Mouse (Mus musculus) ovary, postnatal 36 days (tissue): Measurements from ENCODE around the gene Tango2.
A peak's percentile ranks its signal among the peaks of the same experiment; 100 is the strongest.
"Not testable (repeated sequence)": the region's sequence is repeated elsewhere in the genome, so short reads cannot be mapped to it uniquely, and the experiment has no call there.

Source experiments
- DNase-seq: peaks from one replicate; pipeline ENCODE4 v3.0.0; 2022; ENCODE audit warnings: low spot score, mixed read lengths

Tango2 gene

GRCm38 (mm10) chr16:18342650-18343570 lies 5.0 kb downstream of the Tango2 start:
- DNase-seq, result no peak

GRCm38 (mm10) chr16:18342076-18342475 lies 5.8 kb downstream of the Tango2 start:
- DNase-seq, result no peak

GRCm38 (mm10) chr16:18341605-18342004 lies 6.3 kb downstream of the Tango2 start:
- no peak for DNase-seq

- DNase-seq, result peak; percentile 31
Measured at GRCm38 (mm10) chr16:18339866-18340265, 8.0 kb downstream of the Tango2 start.

- no peak for DNase-seq
Measured at GRCm38 (mm10) chr16:18337261-18337660, 10.6 kb downstream of the Tango2 start.

- DNase-seq, result no peak
Measured at GRCm38 (mm10) chr16:18335981-18336380, 11.9 kb downstream of the Tango2 start.

- peak; percentile 30 for DNase-seq
Measured at GRCm38 (mm10) chr16:18333976-18334375, 13.9 kb downstream of the Tango2 start.

GRCm38 (mm10) chr16:18328524-18328923 lies 19.4 kb downstream of the Tango2 start:
- no peak for DNase-seq

GRCm38 (mm10) chr16:18327936-18328335 lies 20.0 kb downstream of the Tango2 start:
- no peak for DNase-seq

- DNase-seq, result no peak
Measured at GRCm38 (mm10) chr16:18325741-18326140, 22.2 kb downstream of the Tango2 start.

GRCm38 (mm10) chr16:18324031-18324430 lies 23.9 kb downstream of the Tango2 start:
- DNase-seq, result no peak

GRCm38 (mm10) chr16:18323460-18323859 lies 24.4 kb downstream of the Tango2 start:
- DNase-seq, result no peak

- no peak for DNase-seq
Measured at GRCm38 (mm10) chr16:18321443-18321842, 26.5 kb downstream of the Tango2 start.

GRCm38 (mm10) chr16:18318992-18319391 lies 28.9 kb downstream of the Tango2 start:
- DNase-seq, result no peak

GRCm38 (mm10) chr16:18308159-18308558 lies 39.7 kb downstream of the Tango2 start:
- DNase-seq, result no peak

- not testable (repeated sequence) for DNase-seq
Measured at GRCm38 (mm10) chr16:18289614-18290013, 58.3 kb downstream of the Tango2 start.

GRCm38 (mm10) chr16:18289067-18289588 lies 58.8 kb downstream of the Tango2 start, which contains the start of gene Dgcr8:
Gene Dgcr8, minus strand, starts transcription at chr16:18289246.
- DNase-seq, result peak; percentile 99

GRCm38 (mm10) chr16:18288581-18289061 lies 59.3 kb downstream of the Tango2 start:
- DNase-seq, result peak; percentile 84

GRCm38 (mm10) chr16:18288166-18288565 lies 59.7 kb downstream of the Tango2 start:
- DNase-seq, result no peak

- no peak for DNase-seq
Measured at GRCm38 (mm10) chr16:18275166-18275565, 72.7 kb downstream of the Tango2 start.

- DNase-seq, result no peak
Measured at GRCm38 (mm10) chr16:18268182-18268581, 79.7 kb downstream of the Tango2 start.

GRCm38 (mm10) chr16:18265024-18265423 lies 82.9 kb downstream of the Tango2 start:
- DNase-seq, result no peak

- no peak for DNase-seq
Measured at GRCm38 (mm10) chr16:18258221-18258620, 89.7 kb downstream of the Tango2 start, which contains the start of gene Gm49776. Gene Gm49776, minus strand, starts transcription at chr16:18258321.
